Mouse (Mus musculus): Measurements from ENCODE around the gene Vmn2r62. TPM values are rescaled to one million over a fixed set of nuclear protein-coding genes. Genes with fewer than 3 reads are reported as not detected.
"Not testable (repeated sequence)": the region's sequence is repeated elsewhere in the genome, so short reads cannot be mapped to it uniquely, and the experiment has no call there.

The Vmn2r62 gene
- not detected for total RNA-seq (2021)
- long read RNA-seq, experiment 1 = 0 reads
- long read RNA-seq, experiment 2 = 0 reads

DNA sequence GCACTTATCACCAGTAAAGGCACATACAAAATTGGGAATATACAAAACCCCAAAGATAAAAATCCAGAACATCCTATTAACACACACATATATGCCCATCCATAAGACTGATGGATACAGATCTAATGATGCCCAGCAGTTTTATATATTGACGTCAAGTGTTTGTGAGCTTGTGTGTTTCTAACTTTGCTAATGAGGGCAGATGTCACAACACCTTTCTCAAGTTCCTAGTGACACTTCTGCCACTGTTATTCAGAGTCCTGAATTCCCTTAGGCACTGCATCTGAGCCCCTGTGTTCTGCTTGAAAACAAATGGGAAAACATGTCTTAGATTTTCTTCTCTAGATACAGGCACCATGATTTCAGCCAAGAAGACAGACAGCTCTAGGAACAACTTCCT is at the start of gene Vmn2r62:
Gene Vmn2r62, minus strand, starts transcription at position 101 of the 400 bp plus-strand sequence.
- DNase-seq (ENCODE audit: low spot score in 2 of 2) = not testable (repeated sequence)

DNA sequence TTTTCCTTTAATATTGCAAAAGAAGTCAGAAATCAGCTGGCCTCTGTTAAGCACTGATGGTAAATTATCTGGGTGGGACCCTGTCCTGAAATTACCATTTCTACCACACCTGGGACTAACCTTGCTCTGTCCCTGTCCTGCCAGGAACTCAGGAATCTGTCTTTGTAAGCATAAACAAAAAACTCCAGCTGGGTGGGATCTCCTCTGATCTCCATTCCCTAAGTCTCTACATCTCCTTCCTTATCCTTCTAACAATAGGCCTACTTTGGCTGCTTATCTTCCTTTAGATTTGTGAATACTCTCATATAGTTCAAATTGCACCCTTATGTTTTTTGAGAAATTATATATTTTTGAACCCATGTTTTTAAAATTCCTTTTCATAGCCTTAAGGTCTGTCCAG is 45.0 kb upstream of the Vmn2r62 start:
- not testable (repeated sequence) for DNase-seq (ENCODE audit: low spot score in 2 of 2)

DNA sequence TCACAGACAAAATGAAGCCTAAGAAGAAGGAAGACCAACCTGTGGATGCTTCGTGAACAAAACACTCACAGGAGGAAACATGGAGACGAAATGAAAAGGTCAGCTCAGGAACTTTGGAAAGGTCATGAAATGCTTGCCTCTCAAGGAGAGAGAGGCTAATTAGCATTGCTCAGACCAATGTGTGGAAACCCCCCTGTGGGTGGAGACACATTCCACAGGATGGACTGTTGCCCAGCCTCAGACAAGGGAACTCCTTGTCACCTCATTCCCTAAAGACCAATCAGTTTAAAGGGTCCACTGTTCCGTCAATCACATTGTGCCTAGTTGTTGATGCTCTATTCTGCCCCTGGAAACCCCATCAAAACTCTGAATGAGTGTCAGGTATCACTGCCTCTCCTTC is 38.9 kb upstream of the Vmn2r62 start:
- no peak for DNase-seq (ENCODE audit: low spot score in 2 of 2)

DNA sequence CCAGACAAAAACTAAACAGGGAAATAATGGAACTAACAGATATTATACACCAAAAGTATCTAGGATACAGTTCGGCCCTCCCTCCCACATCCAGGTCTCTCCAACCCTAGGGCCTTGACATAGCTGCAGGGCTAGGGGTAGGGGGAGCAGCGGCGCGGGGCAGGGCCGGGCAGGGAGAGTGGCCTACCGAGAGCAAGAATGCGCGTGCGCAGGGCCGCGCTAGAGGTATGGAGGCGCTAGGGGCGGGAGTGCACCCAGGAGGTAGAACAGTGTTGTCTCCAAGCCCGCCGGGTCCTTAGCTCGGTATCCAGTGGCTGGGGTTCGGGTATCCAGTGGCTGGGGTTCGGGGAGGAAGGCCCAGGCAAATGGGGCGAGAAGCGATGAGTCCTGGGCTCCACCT is 43.5 kb downstream of the Vmn2r62 start:
- no peak for DNase-seq (ENCODE audit: low spot score in 2 of 2)

DNA sequence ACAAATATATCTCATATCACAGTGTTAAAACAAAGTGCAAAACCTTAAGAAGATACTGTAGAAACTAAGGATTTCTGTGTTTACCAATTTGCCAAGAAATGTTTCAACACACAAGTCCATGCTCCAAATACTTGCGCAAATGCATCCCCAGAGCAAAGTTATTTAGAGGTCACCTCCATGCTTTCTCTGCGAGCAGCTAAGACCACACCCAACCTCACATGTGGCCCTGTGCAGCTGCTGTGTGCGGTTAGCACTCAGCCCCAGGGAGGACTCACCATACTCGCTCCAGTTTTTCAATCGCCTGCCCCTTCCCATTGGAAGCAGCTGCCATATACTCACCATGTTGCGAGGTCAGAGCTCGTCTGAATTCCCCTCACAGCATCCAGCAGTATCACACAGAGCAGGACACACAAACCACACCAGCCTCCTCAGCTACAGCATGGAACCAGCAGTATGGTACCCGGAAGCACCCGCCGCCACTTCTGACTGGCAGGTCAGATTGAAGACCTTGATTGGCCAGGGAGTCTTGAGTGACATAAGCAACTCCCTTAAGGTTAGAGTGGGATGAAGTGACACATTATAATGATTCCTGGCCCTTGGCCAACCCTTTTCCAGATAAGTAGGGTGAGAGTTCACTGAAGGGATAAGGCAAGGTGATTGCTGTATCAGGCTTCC is 54.7 kb downstream of the Vmn2r62 start:
- no peak for DNase-seq (ENCODE audit: low spot score in 2 of 2)

DNA sequence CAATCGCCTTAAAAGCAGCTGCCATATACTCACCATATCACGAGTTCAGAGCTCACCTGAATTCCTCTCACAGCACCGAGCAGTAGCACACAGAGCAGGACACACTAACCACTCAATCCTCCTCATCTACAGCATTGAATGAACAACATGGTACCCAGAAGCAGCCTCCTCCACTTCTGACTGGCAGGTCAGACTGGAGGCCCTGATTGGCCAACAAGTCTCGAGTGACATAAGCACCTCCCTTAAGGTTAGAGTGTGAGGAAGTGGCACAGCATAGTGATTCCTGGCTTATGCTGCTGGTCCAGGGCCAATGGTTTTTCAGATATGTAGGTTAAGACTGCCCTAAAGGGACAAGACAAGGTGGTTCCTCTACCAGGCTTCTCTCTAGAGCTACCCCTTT is 66.4 kb downstream of the Vmn2r62 start, which contains the start of gene Gm17067:
Gene Gm17067, minus strand, starts transcription at position 101 of the 400 bp plus-strand sequence.
- DNase-seq (ENCODE audit: low spot score in 2 of 2) = not testable (repeated sequence)

Other genes starting within 250 kb of the Vmn2r62 start
- gene Gm21028, start 214.9 kb downstream of the Vmn2r62 start, total RNA-seq (2021) = not detected
- under 1 TPM; 0.63 to 0.77 TPM for gene Zfp977, start 201.0 kb downstream of the Vmn2r62 start, total RNA-seq (2021)
- 1 to 10 TPM; 3.8 to 4.0 TPM for gene Zfp976, start 150.9 kb downstream of the Vmn2r62 start, total RNA-seq (2021)
- gene Zfp975, start 100.8 kb downstream of the Vmn2r62 start, total RNA-seq (2021) = 1 to 10 TPM; 3.5 to 4.7 TPM
- under 1 TPM; 0.13 to 0.42 TPM for gene Gm17067, start 66.5 kb downstream of the Vmn2r62 start, total RNA-seq (2021)
- under 1 TPM in 1 of 2 experiments, not detected in 1; 0.10 TPM for gene Gm2381, start 73.7 kb upstream of the Vmn2r62 start, total RNA-seq (2021)
- gene Vmn2r63, start 140.3 kb upstream of the Vmn2r62 start, total RNA-seq (2021) = not detected
- not detected for gene Gm9268, start 225.2 kb upstream of the Vmn2r62 start, total RNA-seq (2021)

Measured in adrenal gland, adult 18-20 months (tissue).